Mouse (Mus musculus) limb, embryonic 12.5 days (tissue): ENCODE results near the gene Tex33. TPM values are rescaled to one million over a fixed set of nuclear protein-coding genes. Genes with fewer than 3 reads are reported as not detected.

Source experiments
- ATAC-seq: fragments of 200-750 bp; cut with Nextera tagmentation; 2 replicates; pipeline ENCODE4 v1.8.0; 2017; ENCODE audit warnings: low read depth, moderate TSS enrichment; ENCODE audit not compliant: insufficient number of reproducible peaks, insufficient read depth, low FRiP score, low TSS enrichment
- H3K27ac ChIP-seq: fragments of 300-500 bp; sonication (generic); 2 replicates; pipeline ENCODE4 v1.5.1; 2016; ENCODE audit warnings: mild to moderate bottlenecking, moderate library complexity
- H3K27me3 ChIP-seq: fragments of 300-500 bp; sonication (generic); 2 replicates; pipeline ENCODE4 v1.6.1; 2016; ENCODE audit warnings: mild to moderate bottlenecking, moderate library complexity
- H3K36me3 ChIP-seq: fragments of 300-500 bp; sonication (generic); 2 replicates; pipeline ENCODE4 v1.6.1; 2016; ENCODE audit warnings: mild to moderate bottlenecking, moderate library complexity
- H3K4me1 ChIP-seq: fragments of 300-500 bp; sonication (generic); replicated peaks from 2 replicates; pipeline ENCODE4 v1.6.1; 2016
- H3K4me2 ChIP-seq: fragments of 300-500 bp; sonication (generic); 2 replicates; pipeline ENCODE4 v1.6.1; 2016; ENCODE audit warnings: mild to moderate bottlenecking, moderate library complexity
- H3K4me3 ChIP-seq: fragments of 300-500 bp; sonication (generic); replicated peaks from 2 replicates; pipeline ENCODE4 v1.5.1; 2016; ENCODE audit warnings: mild to moderate bottlenecking
- H3K9ac ChIP-seq: fragments of 300-500 bp; sonication (generic); replicated peaks from 2 replicates; pipeline ENCODE4 v1.6.1; 2016; ENCODE audit warnings: mild to moderate bottlenecking, moderate library complexity
- H3K9me3 ChIP-seq: fragments of 300-500 bp; sonication (generic); 2 replicates; pipeline ENCODE4 v1.6.1; 2016; ENCODE audit warnings: mild to moderate bottlenecking, moderate library complexity
- WGBS: fragments of 180-500 bp; shearing (Covaris S2); methylation state at CpG from one replicate; pipeline ENCODE4 v1.1.7; 2016; 5-methylcytosine and 5-hydroxymethylcytosine counted together
- polyA plus RNA-seq: library from polyadenylated mRNA; unstranded; fragments of >200 nt; fragmentation: Nextera tagmentation; extraction: Ambion mirVana; gene quantifications from 2 replicates; pipeline ENCODE4 v1.2.1, GENCODE M21; 2016

The Tex33 gene
- polyA plus RNA-seq, 1 experiment from 2014 or later, result not detected

DNA sequence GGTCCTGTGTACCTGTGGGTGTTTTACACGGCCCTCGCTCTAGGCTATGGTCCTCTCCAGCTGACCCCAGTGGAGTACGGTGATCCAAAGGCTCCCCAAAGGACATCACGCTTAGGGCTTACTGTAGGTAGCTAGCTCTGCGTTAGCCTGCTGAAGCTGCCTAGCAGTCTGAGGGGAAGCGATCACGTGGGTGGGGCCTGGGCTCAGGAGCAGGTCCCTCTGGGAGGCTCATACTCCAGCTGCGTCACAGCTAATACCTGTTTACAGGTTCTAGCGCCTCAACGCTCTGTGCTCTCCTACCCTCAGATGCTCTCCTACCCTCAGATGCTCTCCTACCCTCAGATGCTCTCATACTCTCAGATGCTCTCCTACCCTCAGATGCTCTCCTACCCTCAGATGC, 35.2 kb upstream of the Tex33 start:
- H3K4me2 ChIP-seq, result no peak overlapping the region
- WGBS, result 81% methylated on average over 10 of the region's 10 CpGs
- ATAC-seq, result no peak
- peaks cover 22% of the 10 kb centered on the region for H3K27me3 ChIP-seq
- no peaks in the 10 kb centered on the region for H3K9me3 ChIP-seq
- peaks cover 20% of the 10 kb centered on the region for H3K4me1 ChIP-seq
- H3K4me3 ChIP-seq, result no peak overlapping the region
- peaks cover 55% of the 10 kb centered on the region for H3K36me3 ChIP-seq
- H3K9ac ChIP-seq, result no peak overlapping the region; the same call in 1 of the 2 replicates
- H3K27ac ChIP-seq, result no peak overlapping the region

DNA sequence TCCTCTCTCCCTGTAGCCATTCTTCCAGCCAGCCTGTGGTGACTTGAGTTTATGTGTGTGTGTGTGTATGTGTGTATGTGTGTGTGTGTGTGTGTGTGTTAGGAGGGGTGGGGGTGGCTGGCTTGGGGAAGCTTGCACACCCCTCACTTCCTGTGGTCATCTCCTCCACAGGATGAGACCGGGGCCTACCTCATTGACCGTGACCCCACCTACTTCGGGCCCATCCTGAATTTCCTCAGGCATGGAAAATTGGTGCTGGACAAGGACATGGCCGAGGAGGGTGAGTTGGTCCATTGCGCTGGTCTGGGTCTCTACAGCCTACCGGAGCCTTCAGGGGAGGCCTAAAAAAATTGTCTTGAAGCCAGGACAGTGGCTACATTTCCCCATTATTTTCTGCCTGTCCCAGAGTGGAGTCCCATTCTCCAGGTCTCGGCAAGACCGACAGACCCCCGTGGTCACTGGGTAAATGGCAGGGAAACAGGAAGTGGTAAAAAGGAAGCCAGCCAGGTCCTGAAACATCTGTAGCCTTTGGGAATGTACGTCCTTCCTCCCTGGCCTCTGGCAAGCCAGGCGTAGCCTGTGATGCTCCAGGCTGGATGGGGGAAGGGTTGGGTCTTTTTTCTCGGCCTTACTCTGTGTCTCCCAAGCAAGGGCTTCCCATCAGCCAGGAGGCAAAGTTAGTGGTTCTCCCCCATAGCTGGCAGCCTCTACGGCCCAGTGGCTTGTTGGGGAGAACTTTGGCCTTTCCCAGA, 34.3 kb upstream of the Tex33 start:
- no peak for ATAC-seq
- H3K9ac ChIP-seq, result no peak overlapping the region
- peaks cover 17% of the 10 kb centered on the region for H3K27me3 ChIP-seq
- peaks cover 46% of the 10 kb centered on the region for H3K36me3 ChIP-seq
- 0 out of 2 replicates have a peak overlapping the region, but pooled peaks have one; percentile 35 for H3K27ac ChIP-seq
- peak overlapping the region; percentile 65; the same call in 1 of the 2 replicates for H3K4me3 ChIP-seq
- WGBS, result 73% methylated on average over 13 of the region's 13 CpGs
- peaks cover 20% of the 10 kb centered on the region for H3K4me1 ChIP-seq
- H3K9me3 ChIP-seq, result no peaks in the 10 kb centered on the region
- peak overlapping the region; percentile 85 for H3K4me2 ChIP-seq

GRCm38 (mm10) chr15:78429139-78429459, 33.4 kb upstream of the Tex33 start:
- Histone ChIP-seq H3K4me1 (peaks cover 20% of the 10 kb centered on the region), H3K9me3 (no peaks in the 10 kb centered on the region), H3K27ac (peak overlapping the region; percentile 50), H3K4me2 (peak overlapping the region; percentile 85), H3K36me3 (peaks cover 39% of the 10 kb centered on the region), H3K9ac (peak overlapping the region; percentile 76), H3K4me3 (peak overlapping the region; percentile 65), H3K27me3 (peaks cover 25% of the 10 kb centered on the region)
- no peak for ATAC-seq
- WGBS, result 3% methylated on average over 3 of the region's 3 CpGs

- H3K27me3 ChIP-seq, result peaks cover 27% of the 10 kb centered on the region
- H3K9me3 ChIP-seq, result no peaks in the 10 kb centered on the region
- peak; percentile 82 for ATAC-seq
- peaks cover 33% of the 10 kb centered on the region for H3K36me3 ChIP-seq
- peak within 1 kb of the TSS; percentile 65 for H3K4me3 ChIP-seq
- H3K4me1 ChIP-seq, result peaks cover 20% of the 10 kb centered on the region
- peak within 1 kb of the TSS; percentile 85 for H3K4me2 ChIP-seq
- under 1% methylated on average over 52 of the region's 52 CpGs for WGBS
- peak within 1 kb of the TSS; percentile 76 for H3K9ac ChIP-seq
- H3K27ac ChIP-seq, result peak within 1 kb of the TSS; percentile 50
Observed at GRCm38 (mm10) chr15:78428391-78429138, 32.9 kb upstream of the Tex33 start, which contains the start of gene Kctd17. Gene Kctd17, plus strand, starts transcription at chr15:78428564.

- no peak overlapping the region for H3K9ac ChIP-seq
- H3K27me3 ChIP-seq, result peaks cover 27% of the 10 kb centered on the region
- H3K9me3 ChIP-seq, result no peaks in the 10 kb centered on the region
- peaks cover 13% of the 10 kb centered on the region for H3K4me1 ChIP-seq
- H3K27ac ChIP-seq, result no peak overlapping the region
- no peak overlapping the region for H3K4me3 ChIP-seq
- H3K4me2 ChIP-seq, result no peak overlapping the region
- WGBS, result 61% methylated on average over 4 of the region's 4 CpGs
- no peak for ATAC-seq
- H3K36me3 ChIP-seq, result peaks cover 2% of the 10 kb centered on the region; the same call in 1 of the 2 replicates
Observed at GRCm38 (mm10) chr15:78425230-78425629, 29.5 kb upstream of the Tex33 start.

- H3K9ac ChIP-seq, result no peak overlapping the region
- H3K36me3 ChIP-seq, result no peaks in the 10 kb centered on the region
- WGBS, result 23% methylated on average over 11 of the region's 11 CpGs
- no peak for ATAC-seq
- no peaks in the 10 kb centered on the region for H3K9me3 ChIP-seq
- H3K27ac ChIP-seq, result no peak overlapping the region
- H3K4me2 ChIP-seq, result no peak overlapping the region
- H3K27me3 ChIP-seq, result peaks cover 28% of the 10 kb centered on the region
- peaks cover 6% of the 10 kb centered on the region for H3K4me1 ChIP-seq
- no peak overlapping the region for H3K4me3 ChIP-seq
Observed at GRCm38 (mm10) chr15:78424507-78424906, 28.8 kb upstream of the Tex33 start.

- no peak for ATAC-seq
- no peak overlapping the region for H3K27ac ChIP-seq
- H3K27me3 ChIP-seq, result peaks cover 34% of the 10 kb centered on the region
- H3K4me1 ChIP-seq, result no peaks in the 10 kb centered on the region
- H3K9me3 ChIP-seq, result no peaks in the 10 kb centered on the region
- H3K4me2 ChIP-seq, result no peak overlapping the region
- H3K4me3 ChIP-seq, result no peak overlapping the region
- 19% methylated on average over 16 of the region's 16 CpGs for WGBS
- no peak overlapping the region for H3K9ac ChIP-seq
- no peaks in the 10 kb centered on the region for H3K36me3 ChIP-seq
Observed at GRCm38 (mm10) chr15:78422046-78422956, 26.6 kb upstream of the Tex33 start.

- Histone ChIP-seq H3K27ac (no peak overlapping the region), H3K4me2 (no peak overlapping the region), H3K36me3 (no peaks in the 10 kb centered on the region), H3K27me3 (peaks cover 25% of the 10 kb centered on the region), H3K9ac (no peak overlapping the region), H3K9me3 (no peaks in the 10 kb centered on the region), H3K4me1 (no peaks in the 10 kb centered on the region), H3K4me3 (no peak overlapping the region)
- 82% methylated on average over 13 of the region's 13 CpGs for WGBS
- ATAC-seq, result no peak
Observed at GRCm38 (mm10) chr15:78420395-78420794, 24.7 kb upstream of the Tex33 start.

DNA sequence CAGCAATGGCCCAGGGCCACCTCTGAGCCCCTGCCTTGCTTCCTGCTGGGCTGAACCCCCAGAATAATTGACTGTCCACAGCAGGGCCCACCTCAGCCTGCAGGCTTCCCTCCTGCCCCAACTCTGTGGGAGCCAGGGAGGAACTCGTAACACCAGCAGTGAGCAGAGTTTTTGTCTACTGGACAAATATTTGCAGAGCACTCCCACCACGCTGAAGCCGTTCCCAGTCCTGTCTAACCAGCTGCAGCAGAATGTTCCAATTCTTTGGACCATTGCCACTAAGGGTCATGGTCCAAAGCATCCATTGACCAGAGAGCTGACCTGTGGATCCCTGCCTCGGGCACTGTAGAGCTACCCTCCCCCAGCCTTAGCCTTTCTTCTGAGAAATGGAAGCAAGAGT, 21.2 kb upstream of the Tex33 start:
- H3K9ac ChIP-seq, result no peak overlapping the region
- ATAC-seq, result no peak
- H3K4me2 ChIP-seq, result no peak overlapping the region
- 57% methylated on average over 4 of the region's 4 CpGs for WGBS
- no peak overlapping the region for H3K27ac ChIP-seq
- H3K27me3 ChIP-seq, result peaks cover 19% of the 10 kb centered on the region
- no peak overlapping the region for H3K4me3 ChIP-seq
- peaks cover 6% of the 10 kb centered on the region; the same call in 1 of the 2 replicates for H3K36me3 ChIP-seq
- H3K4me1 ChIP-seq, result no peaks in the 10 kb centered on the region
- H3K9me3 ChIP-seq, result no peaks in the 10 kb centered on the region

DNA sequence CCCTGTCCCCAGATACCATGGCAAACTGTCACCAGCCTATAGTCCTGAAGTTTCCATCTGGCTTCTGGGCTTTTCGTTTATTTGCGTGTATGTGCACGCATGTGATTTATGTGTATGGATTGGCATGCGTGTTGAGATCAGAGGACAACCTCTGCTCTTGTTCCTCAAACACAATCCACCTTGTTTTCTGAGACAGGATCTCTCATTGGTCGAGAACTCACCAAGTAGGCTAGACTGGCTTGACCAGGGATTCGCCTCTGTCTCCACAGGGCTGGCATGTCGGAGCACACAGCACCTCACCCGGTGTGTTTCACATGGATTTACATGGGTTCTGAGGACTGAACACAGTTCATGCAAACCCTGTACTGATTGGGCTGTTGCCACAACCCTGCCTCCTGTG, 18.4 kb upstream of the Tex33 start:
- WGBS, result 90% methylated on average over 8 of the region's 8 CpGs
- Histone ChIP-seq H3K27me3 (peaks cover 43% of the 10 kb centered on the region), H3K36me3 (peaks cover 6% of the 10 kb centered on the region; the same call in 1 of the 2 replicates), H3K9ac (no peak overlapping the region), H3K4me2 (no peak overlapping the region), H3K4me1 (peaks cover 10% of the 10 kb centered on the region; the same call in 1 of the 2 replicates), H3K4me3 (no peak overlapping the region), H3K27ac (no peak overlapping the region), H3K9me3 (no peaks in the 10 kb centered on the region)
- no peak for ATAC-seq
